Mouse (Mus musculus): ENCODE measurements around the gene Tjp1.

The Tjp1 gene

DNA sequence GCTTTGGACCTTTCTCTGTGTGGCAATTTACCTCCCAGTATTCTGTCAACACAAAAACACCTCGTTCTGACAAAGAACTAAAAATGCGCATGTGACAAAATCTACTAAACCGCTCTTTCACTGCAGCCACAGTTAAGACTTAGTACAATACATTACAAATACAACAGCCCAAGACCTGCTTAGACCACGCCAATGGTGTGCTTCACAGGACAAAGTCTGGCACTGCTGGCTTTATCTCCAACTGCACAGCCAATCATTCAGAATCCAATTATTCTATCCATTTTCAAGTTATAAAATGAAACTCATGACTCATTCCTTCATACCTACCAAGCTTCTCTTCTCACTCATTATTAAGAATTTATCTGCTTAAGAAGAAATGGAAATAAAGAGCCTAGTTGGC, 162.0 kb downstream of the Tjp1 start:
- in situ Hi-C loops (cut with MboI, MseI): no loop called here

- in situ Hi-C loops (cut with MboI, MseI): no loop called here
These were observed 167.3 kb downstream of the Tjp1 start for GRCm38 (mm10) chr7:65360278-65360677.

DNA sequence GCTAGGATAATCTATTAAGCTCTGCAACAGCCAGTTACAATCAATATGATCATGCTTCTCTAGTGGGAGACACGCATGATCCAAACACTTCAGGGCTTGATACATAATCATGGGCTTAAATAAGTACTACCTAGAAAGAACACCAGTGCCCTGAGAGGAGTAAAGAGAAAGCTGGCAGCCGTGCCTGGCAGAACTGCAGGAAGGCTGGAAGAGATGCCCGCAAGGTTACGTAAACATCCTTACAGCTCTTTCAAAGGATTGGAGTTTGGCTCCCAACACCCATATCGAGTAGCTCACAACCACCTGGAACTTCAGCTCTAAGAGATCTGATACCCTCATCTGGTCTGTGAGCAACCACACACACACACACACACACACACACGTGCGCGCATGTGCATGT, 167.8 kb downstream of the Tjp1 start:
- in situ Hi-C loops (cut with MboI, MseI): no loop called here

DNA sequence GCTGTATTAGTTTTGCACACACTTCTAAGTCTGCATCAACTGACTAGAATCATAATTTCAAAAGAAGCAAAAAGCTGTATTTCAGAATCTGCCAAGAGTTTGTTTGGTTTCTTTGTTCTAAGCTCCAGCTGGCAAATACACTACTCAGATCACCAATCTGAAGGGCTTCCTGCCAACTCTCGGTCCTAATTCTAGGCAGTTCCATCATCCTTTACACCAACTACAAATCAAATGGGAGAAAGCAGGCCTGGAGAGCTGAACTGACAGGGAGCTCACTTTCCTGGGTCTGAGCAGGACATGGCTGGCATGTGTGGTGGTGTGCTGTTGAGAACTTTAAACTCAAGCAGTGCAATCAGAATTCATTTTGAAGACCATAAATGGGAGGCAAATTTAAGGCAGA, 170.0 kb downstream of the Tjp1 start:
- in situ Hi-C loops (cut with MboI, MseI): no loop called here

DNA sequence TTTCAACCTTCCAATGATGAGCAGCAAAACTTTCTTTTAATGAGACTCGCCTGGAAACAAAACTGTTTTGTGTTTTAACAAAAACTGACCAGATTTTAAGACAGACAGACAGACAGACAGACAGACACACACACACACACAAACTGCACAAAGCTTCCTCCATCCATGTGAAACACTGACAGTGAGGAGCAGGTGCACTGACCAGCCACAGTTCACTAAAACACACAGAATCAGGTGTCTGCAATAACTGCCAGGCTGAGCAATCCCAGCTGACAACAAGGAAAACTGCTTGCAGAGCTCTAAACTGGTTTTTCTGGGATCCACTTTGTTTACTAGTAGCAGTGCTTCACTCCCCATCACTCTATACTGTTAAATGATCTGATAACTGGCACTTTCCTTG, 171.4 kb downstream of the Tjp1 start:
- in situ Hi-C loops (cut with MboI, MseI): no loop called here

DNA sequence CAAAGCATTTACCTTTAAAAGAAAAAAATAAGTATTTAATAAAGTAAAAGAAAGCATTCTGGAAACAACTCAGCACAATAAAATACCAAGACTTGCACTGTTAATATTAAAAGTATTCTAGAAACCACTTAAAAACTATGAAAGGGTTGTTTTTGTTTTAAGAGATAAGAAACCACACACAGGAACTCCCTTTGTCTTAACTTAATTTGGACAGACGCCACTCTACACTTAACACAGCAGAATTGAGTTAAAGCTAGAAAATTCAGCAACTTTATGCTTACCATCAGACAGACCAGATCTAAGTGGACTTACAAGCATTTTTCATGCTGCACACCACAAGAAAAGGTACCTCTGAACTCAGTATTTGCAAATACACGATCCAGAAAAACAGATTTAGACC, 172.7 kb downstream of the Tjp1 start:
- in situ Hi-C loops (cut with MboI, MseI): no loop called here

GRCm38 (mm10) chr7:65350348-65351079, 177.1 kb downstream of the Tjp1 start:
- in situ Hi-C loops (cut with MboI, MseI): no loop called here

- in situ Hi-C loops (cut with MboI, MseI): no loop called here
These were observed 179.0 kb downstream of the Tjp1 start for GRCm38 (mm10) chr7:65348540-65348939.

DNA sequence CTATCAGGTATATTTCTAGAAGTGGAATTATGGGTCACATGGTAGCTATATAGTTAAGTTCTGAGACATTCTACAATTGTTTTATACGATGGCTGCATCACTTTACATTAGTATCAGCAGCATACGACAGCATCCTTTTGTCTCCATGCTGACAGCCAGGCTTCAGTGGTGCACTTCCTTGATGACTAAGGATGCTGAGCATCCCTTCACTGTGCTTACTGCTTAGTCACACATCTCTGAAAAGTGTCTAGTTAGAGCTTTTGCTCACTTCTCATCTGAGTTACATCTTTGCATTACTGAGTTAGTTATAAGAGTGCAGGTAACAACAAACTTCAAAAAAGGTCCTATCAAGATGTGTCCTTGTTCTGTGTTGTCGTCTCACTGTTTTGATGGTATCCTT, 182.3 kb downstream of the Tjp1 start:
- in situ Hi-C loops (cut with MboI, MseI): no loop called here

DNA sequence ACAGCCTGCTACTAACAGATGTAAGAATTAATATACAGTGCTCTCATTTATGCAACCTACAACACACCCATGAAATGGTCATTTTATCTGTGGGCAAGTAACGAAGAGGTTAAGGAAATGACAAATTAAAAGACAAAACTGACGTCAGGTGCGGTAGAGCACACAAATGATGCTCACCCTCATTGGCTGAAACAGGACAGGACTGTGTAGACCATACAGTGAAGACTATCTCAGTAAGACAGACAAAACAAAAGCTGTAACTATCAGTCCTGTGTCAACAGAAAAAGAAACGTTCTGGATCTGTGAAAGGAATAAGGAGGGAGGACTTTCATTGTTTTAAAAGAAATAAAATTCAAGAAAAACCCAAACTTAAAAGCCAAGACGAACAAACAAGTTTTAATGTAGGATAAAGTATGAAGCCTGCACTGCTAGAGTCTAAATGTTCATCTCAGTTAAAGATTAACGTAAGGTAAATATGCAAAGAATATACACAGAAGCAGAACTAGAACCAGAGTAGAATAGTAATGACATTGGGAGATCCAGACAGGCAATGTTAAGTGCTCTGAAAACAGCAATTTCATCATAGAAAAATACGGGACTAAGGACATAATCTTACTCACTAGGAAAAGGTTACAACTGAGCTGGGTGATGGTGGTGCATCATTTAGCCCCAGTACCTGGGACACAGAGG, 189.9 kb downstream of the Tjp1 start:
- in situ Hi-C loops (cut with MboI, MseI): no loop called here

DNA sequence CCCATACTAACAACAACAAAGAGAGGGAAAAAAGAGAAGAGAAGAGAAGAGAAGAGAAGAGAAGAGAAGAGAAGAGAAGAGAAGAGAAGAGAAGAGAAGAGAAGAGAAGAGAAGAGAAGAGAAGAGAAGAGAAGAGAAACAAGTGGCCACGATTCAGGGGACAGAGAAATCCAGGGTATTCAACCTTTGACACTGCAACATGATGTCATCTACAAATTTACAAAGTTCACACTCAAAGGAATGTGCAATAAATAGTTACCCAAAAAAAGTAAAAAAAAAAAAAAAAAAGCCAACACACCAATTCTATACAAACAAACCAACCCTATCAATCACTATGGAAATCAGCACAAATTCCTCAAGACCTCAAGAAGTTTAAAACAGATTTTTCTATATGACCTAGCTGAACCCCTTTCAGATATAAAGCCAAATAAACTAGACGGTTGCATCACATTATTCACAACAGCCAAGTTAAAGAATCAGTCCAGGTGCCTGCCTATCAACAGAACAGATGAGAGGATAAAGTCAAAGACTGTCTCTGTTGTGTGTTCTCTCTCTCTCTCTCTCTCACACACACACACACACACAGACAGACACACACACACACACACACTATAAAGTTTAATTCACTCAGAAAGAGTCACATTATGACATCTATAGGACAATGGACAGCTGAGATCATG, 194.4 kb downstream of the Tjp1 start:
- in situ Hi-C loops (cut with MboI, MseI): no loop called here

DNA sequence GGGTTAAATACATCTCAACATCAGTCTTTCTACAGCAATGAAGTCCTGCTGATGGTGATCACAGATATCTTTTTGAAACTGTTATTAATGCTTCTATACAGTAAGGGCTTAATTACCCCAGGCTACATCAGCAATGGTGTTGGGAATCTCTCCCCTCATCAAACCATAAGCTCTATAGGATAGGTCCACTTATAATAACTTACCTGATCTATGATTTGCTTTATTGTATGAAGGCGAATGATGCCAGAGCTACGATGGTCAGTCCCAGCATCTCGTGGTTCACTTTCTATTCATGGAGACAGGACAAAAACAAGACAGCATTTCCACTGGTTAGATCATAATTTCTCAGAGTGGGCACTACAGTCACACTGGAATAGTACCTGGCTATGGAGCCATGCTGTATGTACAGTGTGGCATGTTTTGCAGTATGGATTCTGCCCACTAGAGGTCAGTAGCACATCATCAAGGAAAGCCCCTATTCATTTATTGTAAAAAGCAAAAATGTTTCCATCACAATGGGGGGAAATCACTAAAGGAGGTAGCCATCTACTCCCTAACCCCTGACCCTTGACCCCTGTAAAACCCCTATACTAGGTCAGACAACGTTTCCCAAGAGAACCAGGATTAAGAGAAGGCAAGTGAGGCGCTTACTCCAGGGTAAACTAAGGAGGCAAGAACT, 208.4 kb downstream of the Tjp1 start:
- in situ Hi-C loops (cut with MboI, MseI): loop anchor here (5.0 to 25.0 kb wide), 2 partner anchors 203 to 318 kb away; partner anchors contain the start of gene Tarsl2

- in situ Hi-C loops (cut with MboI, MseI): loop anchor here (5.0 to 25.0 kb wide), 2 partner anchors 205 to 320 kb away; partner anchors contain the start of gene Tarsl2
These were observed 210.2 kb downstream of the Tjp1 start for GRCm38 (mm10) chr7:65317418-65317817.

DNA sequence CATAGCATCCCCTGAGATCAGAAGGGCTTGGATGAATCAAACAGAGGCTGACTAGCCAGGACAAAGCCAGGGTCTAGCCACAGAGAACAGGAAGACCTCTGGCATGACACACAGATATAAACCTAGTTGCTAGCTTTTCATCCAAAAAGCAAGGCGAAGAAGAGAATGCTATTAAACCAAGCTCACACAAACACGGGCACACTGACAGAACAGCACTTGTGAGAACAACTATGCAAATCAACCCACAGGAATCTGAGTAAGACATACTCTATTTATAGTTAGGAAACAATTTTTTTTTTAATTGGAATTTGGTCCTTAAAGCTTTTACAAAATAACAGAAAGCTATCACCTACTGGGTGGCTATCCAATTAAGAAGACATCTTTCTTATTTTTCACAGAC, 212.4 kb downstream of the Tjp1 start:
- in situ Hi-C loops (cut with MboI, MseI): loop anchor here (5.0 to 25.0 kb wide), 2 partner anchors 207 to 322 kb away; partner anchors contain the start of gene Tarsl2

- in situ Hi-C loops (cut with MboI, MseI): no loop called here
These were observed 230.6 kb downstream of the Tjp1 start for GRCm38 (mm10) chr7:65296675-65297589.

GRCm38 (mm10) chr7:65282886-65283285, 244.7 kb downstream of the Tjp1 start:
- in situ Hi-C loops (cut with MboI, MseI): no loop called here

- in situ Hi-C loops (cut with MboI, MseI): no loop called here
These were observed 245.6 kb downstream of the Tjp1 start for GRCm38 (mm10) chr7:65281960-65282359.

DNA sequence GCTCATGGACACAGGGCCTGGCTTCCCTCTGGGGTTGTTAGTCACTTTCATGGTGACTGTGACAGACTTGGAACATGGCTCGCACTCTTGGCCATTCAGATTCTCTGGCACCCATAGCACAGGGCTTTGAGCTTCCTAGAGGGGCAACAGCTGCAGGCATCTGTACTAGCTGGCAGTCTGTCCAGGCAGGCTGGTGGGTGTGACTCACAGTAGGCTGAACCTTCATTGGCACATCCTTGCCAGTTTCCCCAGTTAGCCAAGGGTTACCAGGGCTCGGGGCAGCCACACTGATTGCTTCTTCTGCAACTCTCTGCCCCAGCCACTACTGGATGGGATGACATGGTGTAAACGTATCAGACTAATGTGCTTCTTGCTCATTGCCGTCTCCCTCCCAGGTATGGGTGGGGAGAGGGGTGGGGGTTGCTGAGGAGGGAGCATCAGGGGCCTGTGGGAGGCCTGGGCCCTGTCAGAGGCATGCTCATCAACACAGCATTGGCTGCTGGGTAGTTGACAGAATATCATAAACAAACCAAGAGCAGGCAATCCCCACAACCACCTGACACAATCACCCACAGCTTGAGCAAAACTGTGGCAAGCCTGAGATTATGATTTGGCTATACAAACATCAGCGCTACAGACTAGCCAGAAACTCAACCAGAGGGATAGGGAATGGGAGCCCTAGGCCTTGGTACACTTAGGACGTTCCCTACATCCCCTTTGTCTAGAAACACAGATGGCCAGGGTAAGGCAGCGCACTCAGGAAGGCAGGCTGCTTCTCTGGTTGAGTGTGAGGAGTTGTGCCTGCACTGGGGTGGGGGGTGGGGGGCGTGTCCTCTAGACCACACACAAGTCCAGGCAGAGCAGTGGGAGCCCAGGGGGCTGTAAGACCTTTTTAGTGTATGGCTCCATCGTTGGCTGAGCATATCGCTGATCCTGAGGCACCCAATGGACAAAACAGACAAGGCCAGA, 246.4 kb downstream of the Tjp1 start:
- in situ Hi-C loops (cut with MboI, MseI): no loop called here

DNA sequence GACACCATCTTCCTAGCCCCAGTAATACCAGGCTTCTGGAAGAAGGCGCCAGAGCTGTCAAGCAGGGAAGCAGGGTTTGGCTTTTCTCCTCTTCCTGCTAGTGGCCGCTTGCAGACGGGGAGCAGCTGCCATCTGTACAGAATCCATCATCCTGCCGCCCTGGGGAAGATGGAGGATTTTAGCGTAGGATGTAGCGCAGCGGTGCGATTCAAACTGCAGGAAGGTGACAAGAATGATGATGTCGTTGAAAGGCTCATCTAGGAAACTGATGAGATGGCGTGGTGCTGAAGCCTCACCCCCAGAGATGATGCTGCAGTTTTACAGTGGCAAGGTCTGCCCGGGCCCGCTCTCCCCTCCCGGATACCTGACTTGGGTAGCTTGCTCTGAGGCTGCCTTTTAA, 248.3 kb downstream of the Tjp1 start:
- in situ Hi-C loops (cut with MboI, MseI): no loop called here

- in situ Hi-C loops (cut with MboI, MseI): no loop called here
These were observed 251.8 kb downstream of the Tjp1 start for GRCm38 (mm10) chr7:65275761-65276160.

Measured in T-helper 1 cell (primary cell).